Mouse (Mus musculus) kidney, postnatal 0 days (tissue): ENCODE measurements at regions not wholly inside any gene's neighbourhood (a gene's known extent, or its start where the extent isn't known, plus 50 kb on each side); places are given as distances from the start of the nearest gene placed in this dataset.
A peak's percentile ranks its signal among the peaks of the same experiment; 100 is the strongest.

Source experiments
- ATAC-seq: fragments of 200-750 bp; cut with Nextera tagmentation; replicated peaks from 2 replicates; pipeline ENCODE4 v1.8.0; 2017; ENCODE audit warnings: low read depth, moderate number of reproducible peaks, moderate TSS enrichment, moderate library complexity; ENCODE audit not compliant: low FRiP score
- DNase-seq: peaks from one replicate; pipeline ENCODE4 v3.0.0-alpha.2; 2016; ENCODE audit warnings: low spot score
- H3K27ac ChIP-seq: fragments of 300-500 bp; sonication (generic); 2 replicates; pipeline ENCODE4 v1.5.1; 2014; ENCODE audit warnings: mild to moderate bottlenecking
- H3K27me3 ChIP-seq: fragments of 300-500 bp; sonication (generic); 2 replicates; pipeline ENCODE4 v1.6.1; 2014; ENCODE audit warnings: low read length, mixed read lengths; ENCODE audit not compliant: insufficient read depth
- H3K36me3 ChIP-seq: fragments of 300-500 bp; sonication (generic); 2 replicates; pipeline ENCODE4 v1.6.1; 2014; ENCODE audit warnings: low read length, mixed read lengths; ENCODE audit not compliant: insufficient read depth
- H3K4me1 ChIP-seq: fragments of 300-500 bp; sonication (generic); replicated peaks from 2 replicates; pipeline ENCODE4 v1.6.1; 2014; ENCODE audit warnings: antibody characterized with exemption, low read length, mixed read lengths; ENCODE audit not compliant: insufficient read depth
- H3K4me2 ChIP-seq: fragments of 300-500 bp; sonication (generic); 2 replicates; pipeline ENCODE4 v1.6.1; 2014; ENCODE audit warnings: mild to moderate bottlenecking, low read length, moderate library complexity, mixed read lengths
- H3K4me3 ChIP-seq: fragments of 300-500 bp; sonication (generic); replicated peaks from 2 replicates; pipeline ENCODE4 v1.5.1; 2014; ENCODE audit warnings: low read depth, low read length
- H3K9ac ChIP-seq: fragments of 300-500 bp; sonication (generic); 2 replicates; pipeline ENCODE4 v1.6.1; 2014; ENCODE audit warnings: low read depth, low read length
- H3K9me3 ChIP-seq: fragments of 300-500 bp; sonication (generic); replicated peaks from 2 replicates; pipeline ENCODE4 v1.6.1; 2016; ENCODE audit warnings: low read length, inconsistent platforms, mixed read lengths
- CTCF ChIP-seq: IDR thresholded peaks from 2 replicates; pipeline ENCODE4 v1.5.1; 2016; ENCODE audit warnings: antibody characterized with exemption, low read depth, mild to moderate bottlenecking, moderate library complexity
- WGBS: fragments of 180-500 bp; shearing (Covaris S2); extraction: QIAGEN DNeasy Blood & Tissue Kit; methylation state at CpG from one replicate; pipeline ENCODE4 v1.1.7; 2014; 5-methylcytosine and 5-hydroxymethylcytosine counted together

GRCm38 (mm10) chr2:113924138-113924537 lies 75.7 kb upstream of the Arhgap11a start:
- no peaks in the 10 kb centered on the region for H3K36me3 ChIP-seq
- no peak overlapping the region for H3K4me3 ChIP-seq
- H3K27me3 ChIP-seq, result no peaks in the 10 kb centered on the region
- no peak overlapping the region for H3K4me2 ChIP-seq
- DNase-seq, result no peak
- no peaks in the 10 kb centered on the region for H3K9me3 ChIP-seq
- H3K4me1 ChIP-seq, result no peaks in the 10 kb centered on the region
- WGBS, result 8% methylated on average over 2 of the region's 2 CpGs
- TF ChIP-seq CTCF, result no peak
- ATAC-seq, result no peak
- H3K9ac ChIP-seq, result no peak overlapping the region
- no peak overlapping the region for H3K27ac ChIP-seq

- no peaks in the 10 kb centered on the region for H3K9me3 ChIP-seq
- no peak overlapping the region for H3K4me2 ChIP-seq
- no peak for TF ChIP-seq CTCF
- 92% methylated on average over 1 of the region's 2 CpGs for WGBS
- no peak for DNase-seq
- no peaks in the 10 kb centered on the region for H3K36me3 ChIP-seq
- H3K4me3 ChIP-seq, result no peak overlapping the region
- no peak overlapping the region for H3K9ac ChIP-seq
- no peak overlapping the region for H3K27ac ChIP-seq
- no peak for ATAC-seq
- no peaks in the 10 kb centered on the region for H3K4me1 ChIP-seq
- H3K27me3 ChIP-seq, result no peaks in the 10 kb centered on the region
Observed at GRCm38 (mm10) chr2:113918913-113919312, 70.5 kb upstream of the Arhgap11a start.

GRCm38 (mm10) chr2:113914248-113914647 lies 65.8 kb upstream of the Arhgap11a start:
- 37% methylated on average over 2 of the region's 2 CpGs for WGBS
- TF ChIP-seq CTCF, result no peak
- H3K9ac ChIP-seq, result no peak overlapping the region
- no peaks in the 10 kb centered on the region for H3K27me3 ChIP-seq
- no peak for ATAC-seq
- no peak overlapping the region for H3K27ac ChIP-seq
- no peaks in the 10 kb centered on the region for H3K9me3 ChIP-seq
- no peaks in the 10 kb centered on the region for H3K4me1 ChIP-seq
- no peaks in the 10 kb centered on the region for H3K36me3 ChIP-seq
- no peak overlapping the region for H3K4me3 ChIP-seq
- no peak overlapping the region for H3K4me2 ChIP-seq
- DNase-seq, result peak; percentile 14

GRCm38 (mm10) chr2:113911188-113911587 lies 62.7 kb upstream of the Arhgap11a start:
- no peak for TF ChIP-seq CTCF
- Histone ChIP-seq H3K4me1 (no peaks in the 10 kb centered on the region), H3K4me2 (no peak overlapping the region), H3K9ac (no peak overlapping the region), H3K27me3 (no peaks in the 10 kb centered on the region), H3K4me3 (no peak overlapping the region), H3K36me3 (no peaks in the 10 kb centered on the region), H3K9me3 (no peaks in the 10 kb centered on the region), H3K27ac (no peak overlapping the region)
- DNase-seq, result no peak
- ATAC-seq, result no peak
- WGBS, result 63% methylated on average over 3 of the region's 3 CpGs

GRCm38 (mm10) chr2:113909502-113909901 lies 61.0 kb upstream of the Arhgap11a start:
- DNase-seq (no peak), ATAC-seq (no peak)
- Histone ChIP-seq H3K4me2 (no peak overlapping the region), H3K9ac (no peak overlapping the region), H3K4me3 (no peak overlapping the region), H3K27ac (no peak overlapping the region), H3K4me1 (no peaks in the 10 kb centered on the region), H3K27me3 (no peaks in the 10 kb centered on the region), H3K9me3 (no peaks in the 10 kb centered on the region), H3K36me3 (no peaks in the 10 kb centered on the region)
- TF ChIP-seq CTCF, result no peak
- WGBS, result 89% methylated on average over 4 of the region's 4 CpGs

- Histone ChIP-seq H3K27ac (no peak overlapping the region), H3K36me3 (no peaks in the 10 kb centered on the region), H3K4me2 (no peak overlapping the region), H3K9me3 (no peaks in the 10 kb centered on the region), H3K9ac (no peak overlapping the region), H3K4me3 (no peak overlapping the region), H3K4me1 (no peaks in the 10 kb centered on the region), H3K27me3 (no peaks in the 10 kb centered on the region)
- ATAC-seq, result no peak
- DNase-seq, result no peak
- WGBS, result 79% methylated on average over 4 of the region's 4 CpGs
- no peak for TF ChIP-seq CTCF
Observed at GRCm38 (mm10) chr2:113908636-113909035, 60.2 kb upstream of the Arhgap11a start.

GRCm38 (mm10) chr2:113904414-113904813 lies 56.0 kb upstream of the Arhgap11a start:
- H3K27me3 ChIP-seq, result no peaks in the 10 kb centered on the region
- no peak overlapping the region for H3K4me2 ChIP-seq
- H3K9ac ChIP-seq, result no peak overlapping the region
- H3K9me3 ChIP-seq, result no peaks in the 10 kb centered on the region
- DNase-seq, result no peak
- H3K27ac ChIP-seq, result no peak overlapping the region
- WGBS, result 75% methylated on average over 3 of the region's 3 CpGs
- no peaks in the 10 kb centered on the region for H3K4me1 ChIP-seq
- ATAC-seq, result no peak
- TF ChIP-seq CTCF, result no peak
- no peaks in the 10 kb centered on the region for H3K36me3 ChIP-seq
- no peak overlapping the region for H3K4me3 ChIP-seq
